10 mouse cellular contexts compared by ENCODE assay signal in genomic region chr9:70838132-70838911, GRCm38 (mm10).
DNase-seq lines count a peak whose midpoint lies in the region; ATAC-seq and TF ChIP-seq lines count a peak whose summit lies in the region.
"Had no signal": no experiment of that assay in that cellular context is flagged by ENCODE, and none has a peak within 500 bp of the region (broad histone marks: within the 10 kb centered on the region; RNA-seq: fewer than 3 reads in every experiment).

No protein-coding gene starts in this region.

- no peaks in the 10 kb centered on the region for H3K9me3 ChIP-seq in kidney, embryonic 16.5 days (ENCODE audit: low read length)
- no peaks in the 10 kb centered on the region for H3K9me3 ChIP-seq in hindbrain, embryonic 13.5 days
- H3K9me3 ChIP-seq: limb, embryonic 12.5 days had no signal

- no peak for ATAC-seq in kidney, embryonic 16.5 days (ENCODE audit: low FRiP score, low TSS enrichment)
- peak; percentile 89 for ATAC-seq in neutrophil, adult 5-6 weeks (ENCODE audit: extremely low read depth, insufficient number of reproducible peaks, low FRiP score, poor library complexity, severe bottlenecking)
- no peak for ATAC-seq in hindbrain, embryonic 13.5 days (ENCODE audit: low FRiP score)
- ATAC-seq: Patski had no signal

- peaks cover 6% of the 10 kb centered on the region; the same call in 1 of the 2 replicates for H3K79me2 ChIP-seq in liver, adult 2 months (ENCODE audit: control insufficient read depth, insufficient read depth, low read length)

- H3K27me3 ChIP-seq in kidney, embryonic 16.5 days (ENCODE audit: insufficient read depth, low read length), result no peaks in the 10 kb centered on the region
- no peaks in the 10 kb centered on the region for H3K27me3 ChIP-seq in liver, adult 2 months (ENCODE audit: control insufficient read depth, insufficient read depth, low read length)
- no peaks in the 10 kb centered on the region for H3K27me3 ChIP-seq in hindbrain, embryonic 13.5 days
- H3K27me3 ChIP-seq: limb, embryonic 12.5 days; Patski had no signal

- DNase-seq in kidney, postnatal 10 days, result no peak
- DNase-seq in MEL-GATA-1-ER (ENCODE audit: extremely low read depth, low read depth), result peak; percentile 88
- peak; percentile 47 for DNase-seq in liver, adult 2 months (ENCODE audit: extremely low read depth, low read depth, low spot score)
- DNase-seq in frontal cortex, postnatal 10 days (ENCODE audit: low spot score in 2 of 2), result no peak
- no peak for DNase-seq in right cerebral cortex, adult 18-20 months

- no peak for TF ChIP-seq POLR2A in liver, adult 2 months (IDR thresholded peaks at IDR 0.05; ENCODE audit: extremely low read depth, insufficient read depth, low read length)

- no peak overlapping the region for H3K4me2 ChIP-seq in kidney, embryonic 16.5 days (replicated peaks; ENCODE audit: low read depth, low read length)
- no peak overlapping the region for H3K4me2 ChIP-seq in hindbrain, embryonic 13.5 days
- H3K4me2 ChIP-seq: limb, embryonic 12.5 days had no signal

- 76% methylated on average over 10 of the region's 10 CpGs for WGBS in kidney, embryonic 16.5 days
- 69% methylated on average over 10 of the region's 10 CpGs for WGBS in liver, adult 2 months
- WGBS in hindbrain, embryonic 13.5 days, result 90% methylated on average over 9 of the region's 10 CpGs

- H3K36me3 ChIP-seq in kidney, embryonic 16.5 days (ENCODE audit: insufficient read depth, low read length), result no peaks in the 10 kb centered on the region
- H3K36me3 ChIP-seq in liver, adult 2 months (ENCODE audit: control insufficient read depth, insufficient read depth, low read length), result no peaks in the 10 kb centered on the region
- H3K36me3 ChIP-seq in hindbrain, embryonic 13.5 days, result no peaks in the 10 kb centered on the region
- H3K36me3 ChIP-seq: limb, embryonic 12.5 days had no signal

- TF ChIP-seq CTCF in liver, adult 2 months (IDR thresholded peaks at IDR 0.05; ENCODE audit: low read depth, low read length), result no peak

- H3K27ac ChIP-seq in kidney, embryonic 16.5 days (ENCODE audit: low read length), result 0 out of 2 replicates have a peak overlapping the region, but pooled peaks have one; percentile 5
- H3K27ac ChIP-seq in liver, adult 2 months (replicated peaks; ENCODE audit: insufficient read depth, low read depth, low read length), result peak overlapping the region; percentile 48
- H3K27ac ChIP-seq in hindbrain, embryonic 13.5 days, result no peak overlapping the region
- H3K27ac ChIP-seq: limb, embryonic 12.5 days had no signal

- peaks cover 28% of the 10 kb centered on the region for H3K4me1 ChIP-seq in kidney, embryonic 16.5 days (ENCODE audit: insufficient read depth, low read length)
- H3K4me1 ChIP-seq in liver, adult 2 months (ENCODE audit: control insufficient read depth, insufficient read depth, low read length), result peaks cover 42% of the 10 kb centered on the region
- peaks cover 3% of the 10 kb centered on the region; the same call in 1 of the 2 replicates for H3K4me1 ChIP-seq in hindbrain, embryonic 13.5 days (replicated peaks)

- no peak overlapping the region for H3K9ac ChIP-seq in kidney, embryonic 16.5 days (replicated peaks; ENCODE audit: low read length)
- no peak overlapping the region for H3K9ac ChIP-seq in liver, adult 2 months (ENCODE audit: low read depth, low read length)
- no peak overlapping the region for H3K9ac ChIP-seq in hindbrain, embryonic 13.5 days
- H3K9ac ChIP-seq: limb, embryonic 12.5 days had no signal

- no peak overlapping the region for H3K4me3 ChIP-seq in kidney, embryonic 16.5 days (ENCODE audit: low read length)
- H3K4me3 ChIP-seq in liver, adult 2 months (ENCODE audit: insufficient read depth, low read depth, low read length), result no peak overlapping the region
- no peak overlapping the region for H3K4me3 ChIP-seq in hindbrain, embryonic 13.5 days
- H3K4me3 ChIP-seq: limb, embryonic 12.5 days had no signal

Comparison
In these comparisons a context has a peak if more than half of its experiments do, and no peak if none do; other contexts are left out.
1. DNase-seq: peak in MEL-GATA-1-ER (single experiment) and liver, adult 2 months (single experiment); none in kidney, postnatal 10 days (single experiment), frontal cortex, postnatal 10 days (0 of 2) and right cerebral cortex, adult 18-20 months (single experiment).